Mouse (Mus musculus): Measurements from ENCODE around the gene F12. TPM values are rescaled to one million over a fixed set of nuclear protein-coding genes. Genes with fewer than 3 reads are reported as not detected.
"Not testable (repeated sequence)": the region's sequence is repeated elsewhere in the genome, so short reads cannot be mapped to it uniquely, and the experiment has no call there.

F12 gene
- polyA plus RNA-seq, 1 experiment from 2014 or later: 0.38 TPM

DNA sequence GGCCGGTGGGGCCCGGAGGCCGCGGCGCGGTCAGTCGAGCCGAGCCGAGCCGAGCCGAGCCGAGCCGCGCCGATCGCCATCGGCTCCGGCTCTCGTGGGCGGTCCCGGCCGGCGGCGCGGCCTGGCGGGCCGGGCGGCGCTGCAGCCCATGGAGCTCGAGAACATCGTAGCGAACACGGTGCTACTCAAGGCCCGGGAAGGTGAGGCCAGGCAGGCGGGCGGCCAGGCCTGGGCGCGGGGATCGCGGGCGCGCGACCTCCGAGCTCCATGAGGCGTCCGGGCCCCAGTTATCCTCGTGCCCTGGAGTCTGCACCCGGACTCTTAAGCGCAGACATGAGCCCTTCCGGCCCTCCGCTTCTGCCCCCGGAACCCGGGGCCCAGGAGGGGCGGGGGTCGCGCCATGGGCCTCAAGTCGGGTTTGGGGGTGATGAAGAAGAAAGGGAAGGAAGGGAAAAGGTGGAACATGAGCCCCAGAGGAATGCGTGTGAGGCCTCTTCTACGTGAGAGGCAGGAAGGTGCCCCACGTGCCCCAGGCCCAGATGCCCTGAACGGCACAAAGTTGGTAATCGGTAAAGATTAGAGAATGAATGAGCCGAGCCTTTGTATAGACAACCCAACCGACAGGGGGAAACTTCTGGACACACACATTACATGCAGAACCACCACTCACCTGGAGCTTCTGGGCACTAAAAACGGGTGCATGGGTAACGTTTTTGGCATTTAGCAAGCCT lies 18.9 kb upstream of the F12 start:
- Histone ChIP-seq H3K36me3 (ENCODE audit: control insufficient read depth, insufficient read depth, low read length) (peaks cover 1% of the 10 kb centered on the region; the same call in 1 of the 2 replicates), H3K27me3 (replicated peaks; ENCODE audit: control insufficient read depth, insufficient read depth, low read length) (no peaks in the 10 kb centered on the region), H3K4me2 (ENCODE audit: low read length) (peak overlapping the region; percentile 85), H3K4me3 (ENCODE audit: low read length) (peak overlapping the region; percentile 74), H3K27ac (ENCODE audit: low read depth, low read length) (peak overlapping the region; percentile 85), H3K4me1 (ENCODE audit: control insufficient read depth, insufficient read depth, low read depth, low read length) (peaks cover 16% of the 10 kb centered on the region), H3K9ac (ENCODE audit: low read depth, low read length) (peak overlapping the region; percentile 90), H3K9me3 (ENCODE audit: control insufficient read depth, low read length) (no peaks in the 10 kb centered on the region)
- under 1% methylated on average over 57 of the region's 66 CpGs for WGBS
- no peak for ATAC-seq

DNA sequence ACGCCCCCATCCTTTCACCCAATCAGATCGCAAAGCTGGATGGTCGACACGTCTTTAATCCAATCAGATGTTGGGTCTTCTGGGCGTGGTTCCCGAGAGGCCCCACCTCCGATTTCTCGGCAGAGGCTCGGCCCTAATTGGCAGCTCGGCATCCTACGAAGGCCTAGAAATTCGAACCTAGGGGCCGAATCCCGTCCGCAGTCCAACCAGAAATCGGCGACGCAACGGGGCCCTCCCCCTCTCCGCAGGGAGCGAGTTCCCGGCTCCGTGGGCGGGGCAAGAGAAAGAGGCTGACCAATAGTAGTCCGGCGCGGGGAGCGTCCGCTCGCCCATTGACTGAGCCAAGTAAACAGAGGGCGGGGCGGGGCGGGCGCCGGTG lies 18.3 kb upstream of the F12 start, which contains the start of gene Grk6:
Gene Grk6 (plus strand): TSS at position 136 of the 379 bp plus-strand sequence.
- Histone ChIP-seq H3K9ac (ENCODE audit: low read depth, low read length) (peak within 1 kb of the TSS; percentile 90), H3K27ac (ENCODE audit: low read depth, low read length) (peak within 1 kb of the TSS; percentile 85), H3K4me1 (ENCODE audit: control insufficient read depth, insufficient read depth, low read depth, low read length) (peaks cover 16% of the 10 kb centered on the region), H3K27me3 (replicated peaks; ENCODE audit: control insufficient read depth, insufficient read depth, low read length) (no peaks in the 10 kb centered on the region), H3K4me2 (ENCODE audit: low read length) (peak within 1 kb of the TSS; percentile 85), H3K4me3 (ENCODE audit: low read length) (peak within 1 kb of the TSS; percentile 74), H3K36me3 (ENCODE audit: control insufficient read depth, insufficient read depth, low read length) (no peaks in the 10 kb centered on the region), H3K9me3 (ENCODE audit: control insufficient read depth, low read length) (no peaks in the 10 kb centered on the region)
- under 1% methylated on average over 31 of the region's 35 CpGs for WGBS
- ATAC-seq: peak; percentile 97

DNA sequence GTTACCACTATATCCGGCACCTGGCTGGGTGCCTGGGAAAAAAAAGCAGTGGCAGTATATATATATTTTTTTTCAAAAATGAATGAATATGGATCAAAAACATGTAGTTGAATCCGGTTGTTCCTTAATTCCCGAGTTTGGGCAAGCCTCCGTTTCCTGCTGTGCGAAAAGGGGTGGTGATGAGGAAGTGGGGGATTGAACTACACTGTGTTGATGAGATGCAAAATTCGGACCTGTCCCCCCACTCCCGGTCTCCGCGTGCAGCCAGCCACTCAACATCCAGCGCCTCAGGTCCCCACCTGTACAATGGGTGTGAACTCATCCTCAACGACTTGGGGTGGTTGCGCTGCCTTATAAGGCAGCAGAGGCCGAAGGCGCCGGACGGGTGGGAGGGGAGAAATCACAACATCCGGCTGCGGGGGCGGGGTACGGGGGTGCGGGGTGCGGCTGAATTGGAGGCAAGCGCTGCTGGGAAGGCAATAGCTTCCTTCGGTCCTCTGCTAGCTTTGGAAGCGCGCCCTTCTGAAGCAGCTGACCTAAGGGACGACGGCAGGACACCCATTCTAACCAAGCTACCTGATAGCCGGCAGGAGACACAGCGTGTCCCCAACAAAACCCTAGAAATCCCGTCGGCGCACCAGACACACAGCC lies 17.8 kb upstream of the F12 start:
- Histone ChIP-seq H3K4me1 (ENCODE audit: control insufficient read depth, insufficient read depth, low read depth, low read length) (peaks cover 16% of the 10 kb centered on the region), H3K27me3 (replicated peaks; ENCODE audit: control insufficient read depth, insufficient read depth, low read length) (no peaks in the 10 kb centered on the region), H3K9ac (ENCODE audit: low read depth, low read length) (peak overlapping the region; percentile 68), H3K36me3 (ENCODE audit: control insufficient read depth, insufficient read depth, low read length) (no peaks in the 10 kb centered on the region), H3K9me3 (ENCODE audit: control insufficient read depth, low read length) (no peaks in the 10 kb centered on the region), H3K4me2 (ENCODE audit: low read length) (peak overlapping the region; percentile 64), H3K4me3 (ENCODE audit: low read length) (peak overlapping the region; percentile 74), H3K27ac (ENCODE audit: low read depth, low read length) (peak overlapping the region; percentile 85)
- WGBS: 2% methylated on average over 32 of the region's 33 CpGs
- ATAC-seq: peak; percentile 76

DNA sequence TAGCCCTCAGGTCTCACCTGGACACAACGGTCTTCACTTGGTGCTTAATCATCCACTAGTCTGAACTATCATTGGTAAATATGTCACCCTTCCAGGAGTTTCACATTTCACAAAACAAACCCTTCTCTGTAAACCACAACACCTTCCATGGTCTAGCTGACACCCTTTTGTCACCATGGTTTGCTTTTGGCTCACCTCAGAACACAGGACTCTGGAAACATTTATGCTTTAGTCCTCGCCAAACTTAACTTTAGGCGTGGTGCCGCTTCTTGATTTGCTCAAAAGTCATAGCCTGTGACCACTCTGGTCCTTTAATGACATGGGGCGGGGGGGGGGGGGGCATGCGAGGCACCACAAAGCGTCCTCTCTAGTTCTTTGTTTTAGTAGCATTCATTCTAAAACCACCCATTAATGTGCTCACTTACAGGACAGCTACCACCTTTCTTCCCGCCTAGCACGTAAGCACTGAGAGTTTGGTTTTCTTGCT lies 17.2 kb upstream of the F12 start:
- H3K9ac ChIP-seq (ENCODE audit: low read depth, low read length): no peak overlapping the region; the same call in 1 of the 2 replicates
- no peaks in the 10 kb centered on the region for H3K27me3 ChIP-seq (replicated peaks; ENCODE audit: control insufficient read depth, insufficient read depth, low read length)
- no peaks in the 10 kb centered on the region for H3K36me3 ChIP-seq (ENCODE audit: control insufficient read depth, insufficient read depth, low read length)
- peak overlapping the region; percentile 74 for H3K4me3 ChIP-seq (ENCODE audit: low read length)
- WGBS: 42% methylated on average over 9 of the region's 9 CpGs
- H3K4me1 ChIP-seq (ENCODE audit: control insufficient read depth, insufficient read depth, low read depth, low read length): peaks cover 16% of the 10 kb centered on the region
- peak overlapping the region; percentile 85; the same call in 1 of the 2 replicates for H3K27ac ChIP-seq (ENCODE audit: low read depth, low read length)
- ATAC-seq: no peak
- peak overlapping the region; percentile 64 for H3K4me2 ChIP-seq (ENCODE audit: low read length)
- H3K9me3 ChIP-seq (ENCODE audit: control insufficient read depth, low read length): no peaks in the 10 kb centered on the region

- H3K4me3 ChIP-seq (ENCODE audit: low read length); H3K36me3 ChIP-seq (ENCODE audit: control insufficient read depth, insufficient read depth, low read length); ATAC-seq; H3K27me3 ChIP-seq (replicated peaks; ENCODE audit: control insufficient read depth, insufficient read depth, low read length); H3K9ac ChIP-seq (ENCODE audit: low read depth, low read length); H3K4me1 ChIP-seq (ENCODE audit: control insufficient read depth, insufficient read depth, low read depth, low read length); H3K9me3 ChIP-seq (ENCODE audit: control insufficient read depth, low read length); H3K27ac ChIP-seq (ENCODE audit: low read depth, low read length); H3K4me2 ChIP-seq (ENCODE audit: low read length): not testable (repeated sequence)
- 92% methylated on average over 14 of the region's 15 CpGs for whole genome bisulfite sequencing
These were observed 10.6 kb upstream of the F12 start for GRCm38 (mm10) chr13:55437111-55437629.

GRCm38 (mm10) chr13:55431889-55432685 lies 5.5 kb upstream of the F12 start:
- no peak for ATAC-seq
- H3K4me1 ChIP-seq (ENCODE audit: control insufficient read depth, insufficient read depth, low read depth, low read length): no peaks in the 10 kb centered on the region
- no peaks in the 10 kb centered on the region for H3K27me3 ChIP-seq (replicated peaks; ENCODE audit: control insufficient read depth, insufficient read depth, low read length)
- H3K4me2 ChIP-seq (ENCODE audit: low read length): no peak overlapping the region
- 77% methylated on average over 10 of the region's 10 CpGs for WGBS
- no peak overlapping the region for H3K27ac ChIP-seq (ENCODE audit: low read depth, low read length)
- no peaks in the 10 kb centered on the region for H3K9me3 ChIP-seq (ENCODE audit: control insufficient read depth, low read length)
- no peaks in the 10 kb centered on the region for H3K36me3 ChIP-seq (ENCODE audit: control insufficient read depth, insufficient read depth, low read length)
- H3K4me3 ChIP-seq (ENCODE audit: low read length): no peak overlapping the region
- no peak overlapping the region for H3K9ac ChIP-seq (ENCODE audit: low read depth, low read length)

DNA sequence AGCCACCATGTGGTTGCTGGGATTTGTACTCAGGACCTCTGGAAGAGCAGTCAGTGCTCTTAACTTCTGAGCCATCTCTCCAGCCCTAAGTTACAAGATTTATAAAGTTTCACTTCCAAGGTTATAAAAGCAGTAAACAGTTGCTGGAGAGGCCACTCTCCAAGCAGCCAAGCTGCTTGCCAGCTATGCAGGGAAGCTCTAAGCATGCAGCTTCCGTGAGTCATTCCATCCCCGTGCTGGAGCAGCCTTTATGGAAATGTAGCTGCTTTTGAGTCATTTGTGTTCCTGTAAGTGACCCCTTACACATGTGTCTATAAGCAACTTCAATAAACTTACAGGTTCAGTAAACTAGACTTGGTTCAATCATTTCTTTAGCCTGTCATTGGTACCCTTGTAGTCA lies 4.0 kb upstream of the F12 start:
- ATAC-seq: no peak
- Histone ChIP-seq H3K4me3 (ENCODE audit: low read length) (no peak overlapping the region), H3K9ac (ENCODE audit: low read depth, low read length) (no peak overlapping the region), H3K9me3 (ENCODE audit: control insufficient read depth, low read length) (no peaks in the 10 kb centered on the region), H3K36me3 (ENCODE audit: control insufficient read depth, insufficient read depth, low read length) (no peaks in the 10 kb centered on the region), H3K4me1 (ENCODE audit: control insufficient read depth, insufficient read depth, low read depth, low read length) (no peaks in the 10 kb centered on the region), H3K27ac (ENCODE audit: low read depth, low read length) (no peak overlapping the region), H3K4me2 (ENCODE audit: low read length) (no peak overlapping the region), H3K27me3 (replicated peaks; ENCODE audit: control insufficient read depth, insufficient read depth, low read length) (no peaks in the 10 kb centered on the region)
- 95% methylated on average over 2 of the region's 2 CpGs for WGBS

- WGBS: 77% methylated on average over 12 of the region's 12 CpGs
- no peaks in the 10 kb centered on the region for H3K36me3 ChIP-seq (ENCODE audit: control insufficient read depth, insufficient read depth, low read length)
- no peak overlapping the region for H3K4me2 ChIP-seq (ENCODE audit: low read length)
- H3K9ac ChIP-seq (ENCODE audit: low read depth, low read length): no peak overlapping the region
- H3K27me3 ChIP-seq (replicated peaks; ENCODE audit: control insufficient read depth, insufficient read depth, low read length): no peaks in the 10 kb centered on the region
- no peak for ATAC-seq
- H3K27ac ChIP-seq (ENCODE audit: low read depth, low read length): no peak overlapping the region
- no peaks in the 10 kb centered on the region for H3K9me3 ChIP-seq (ENCODE audit: control insufficient read depth, low read length)
- H3K4me3 ChIP-seq (ENCODE audit: low read length): no peak overlapping the region
- H3K4me1 ChIP-seq (ENCODE audit: control insufficient read depth, insufficient read depth, low read depth, low read length): no peaks in the 10 kb centered on the region
These were observed 2.8 kb upstream of the F12 start for GRCm38 (mm10) chr13:55429226-55429888.
